Mouse (Mus musculus) cerebellum, adult 8-10 months (tissue): ENCODE measurements around the gene Fgfr2.
A peak's percentile ranks its signal among the peaks of the same experiment; 100 is the strongest.

Experiments used
- DNase-seq: peaks from one replicate; pipeline ENCODE4 v3.0.0; 2022

The Fgfr2 gene

GRCm38 (mm10) chr7:133039556-133040255, 83.4 kb downstream of the Fgfr2 start:
- DNase-seq, result no peak

GRCm38 (mm10) chr7:133037618-133038017, 85.5 kb downstream of the Fgfr2 start:
- DNase-seq, result no peak

- DNase-seq, result no peak
These were observed 85.9 kb downstream of the Fgfr2 start for GRCm38 (mm10) chr7:133037217-133037616.

GRCm38 (mm10) chr7:133035901-133036300, 87.2 kb downstream of the Fgfr2 start:
- no peak for DNase-seq

GRCm38 (mm10) chr7:133032589-133033203, 90.5 kb downstream of the Fgfr2 start:
- DNase-seq, result peak; percentile 68

GRCm38 (mm10) chr7:133029496-133030047, 93.6 kb downstream of the Fgfr2 start:
- no peak for DNase-seq

GRCm38 (mm10) chr7:133029004-133029403, 94.1 kb downstream of the Fgfr2 start:
- DNase-seq, result no peak

- no peak for DNase-seq
These were observed 95.2 kb downstream of the Fgfr2 start for GRCm38 (mm10) chr7:133027930-133028329.

GRCm38 (mm10) chr7:133024694-133025093, 98.5 kb downstream of the Fgfr2 start:
- no peak for DNase-seq

GRCm38 (mm10) chr7:133019481-133020020, 103.6 kb downstream of the Fgfr2 start:
- no peak for DNase-seq

- no peak for DNase-seq
These were observed 104.2 kb downstream of the Fgfr2 start for GRCm38 (mm10) chr7:133018961-133019360.

GRCm38 (mm10) chr7:133015416-133016070, 107.6 kb downstream of the Fgfr2 start:
- DNase-seq, result no peak

- no peak for DNase-seq
These were observed 108.5 kb downstream of the Fgfr2 start for GRCm38 (mm10) chr7:133014631-133015030.

- no peak for DNase-seq
These were observed 109.2 kb downstream of the Fgfr2 start for GRCm38 (mm10) chr7:133013923-133014322.

- no peak for DNase-seq
These were observed 110.3 kb downstream of the Fgfr2 start for GRCm38 (mm10) chr7:133012637-133013366.

- DNase-seq, result no peak
These were observed 111.5 kb downstream of the Fgfr2 start for GRCm38 (mm10) chr7:133011611-133012010.

- DNase-seq, result peak; percentile 67
These were observed 112.0 kb downstream of the Fgfr2 start for GRCm38 (mm10) chr7:133011191-133011590.

- DNase-seq, result no peak
These were observed 112.7 kb downstream of the Fgfr2 start for GRCm38 (mm10) chr7:133010477-133010876.

GRCm38 (mm10) chr7:133009676-133010075, 113.5 kb downstream of the Fgfr2 start:
- no peak for DNase-seq

- DNase-seq, result peak; percentile 18
These were observed 114.5 kb downstream of the Fgfr2 start for GRCm38 (mm10) chr7:133008663-133009062.

GRCm38 (mm10) chr7:133007343-133007742, 115.8 kb downstream of the Fgfr2 start:
- peak; percentile 66 for DNase-seq

- no peak for DNase-seq
These were observed 117.4 kb downstream of the Fgfr2 start for GRCm38 (mm10) chr7:133005772-133006171.

- peak; percentile 92 for DNase-seq
These were observed 119.7 kb downstream of the Fgfr2 start for GRCm38 (mm10) chr7:133003421-133003820.
